Mouse (Mus musculus) large intestine, adult 2 months (tissue): ENCODE measurements around the gene Aars2. TPM values are rescaled to one million over a fixed set of nuclear protein-coding genes. Genes with fewer than 3 reads are reported as not detected.

Experiments used
- DNase-seq: peaks from one replicate; pipeline ENCODE4 v3.0.0-alpha.2; 2012; ENCODE audit warnings: low read depth, low spot score
- WGBS: fragments of 180-500 bp; shearing (Covaris S2); methylation state at CpG from one replicate; pipeline ENCODE4 v1.1.7; 2018; 5-methylcytosine and 5-hydroxymethylcytosine counted together
- polyA plus RNA-seq: library from polyadenylated mRNA; depleted of rRNA; stranded (reverse); fragments of >200 nt; gene quantifications from 2 replicates; pipeline ENCODE4 v1.2.3, GENCODE M21; 2012

The Aars2 gene
- polyA plus RNA-seq, 1 experiment, result 9.8 TPM

DNA sequence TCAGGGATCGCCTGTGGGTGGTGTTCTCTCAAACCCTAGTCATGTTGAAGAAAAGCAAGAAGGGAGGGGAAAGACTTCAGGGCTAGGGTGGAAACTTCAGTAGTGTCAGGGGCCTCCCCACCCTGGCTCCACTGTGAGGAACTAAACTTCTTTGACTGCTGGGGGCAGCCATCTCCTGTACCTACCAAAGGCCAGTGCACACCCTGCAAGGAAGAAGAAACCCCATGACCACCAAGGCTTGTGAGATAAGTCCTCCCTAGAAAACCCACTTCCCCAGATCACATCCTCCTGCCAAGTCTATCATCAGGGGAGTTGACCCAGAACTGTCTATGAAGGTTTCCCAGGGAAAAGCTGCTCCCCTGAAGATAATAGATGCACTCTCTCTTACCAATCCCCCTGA lies 47.8 kb downstream of the Aars2 start:
- DNase-seq, result no peak
- WGBS, result 33% methylated on average over 1 of the region's 1 CpGs

- WGBS, result under 1% methylated on average over 45 of the region's 45 CpGs
- DNase-seq, result no peak
These were observed 48.9 kb downstream of the Aars2 start, which contains the start of gene Nfkbie for GRCm38 (mm10) chr17:45555452-45556106. Gene Nfkbie (plus strand): TSS chr17:45555703.

DNA sequence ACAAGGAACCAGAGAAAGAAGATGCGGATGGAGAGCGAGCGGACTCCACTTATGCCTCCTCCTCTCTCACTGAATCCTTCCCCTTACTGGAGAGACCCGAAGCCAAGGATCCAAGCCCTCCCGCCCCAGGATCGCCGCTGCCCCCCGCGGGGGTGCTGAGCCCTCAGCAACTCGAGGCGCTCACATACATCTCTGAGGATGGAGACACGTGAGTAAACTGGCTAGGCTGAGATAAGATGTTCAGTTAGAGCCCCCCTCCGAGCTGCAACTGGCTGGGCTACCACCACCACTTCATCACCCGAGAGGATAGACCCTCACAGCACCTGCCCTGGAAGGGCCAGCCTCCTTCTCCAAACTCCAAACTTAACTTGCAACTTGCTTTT lies 49.5 kb downstream of the Aars2 start:
- DNase-seq, result no peak
- WGBS, result 3% methylated on average over 14 of the region's 14 CpGs

- WGBS, result 73% methylated on average over 3 of the region's 3 CpGs
- DNase-seq, result no peak
These were observed 50.0 kb downstream of the Aars2 start for GRCm38 (mm10) chr17:45556514-45557245.

GRCm38 (mm10) chr17:45557246-45557824 lies 50.7 kb downstream of the Aars2 start:
- DNase-seq, result no peak

GRCm38 (mm10) chr17:45557998-45558862 lies 51.6 kb downstream of the Aars2 start:
- 65% methylated on average over 16 of the region's 16 CpGs for WGBS

More at GRCm38 (mm10) chr17:45557246-45557824, 50.7 kb downstream of the Aars2 start:
- 74% methylated on average over 7 of the region's 7 CpGs for WGBS

DNA sequence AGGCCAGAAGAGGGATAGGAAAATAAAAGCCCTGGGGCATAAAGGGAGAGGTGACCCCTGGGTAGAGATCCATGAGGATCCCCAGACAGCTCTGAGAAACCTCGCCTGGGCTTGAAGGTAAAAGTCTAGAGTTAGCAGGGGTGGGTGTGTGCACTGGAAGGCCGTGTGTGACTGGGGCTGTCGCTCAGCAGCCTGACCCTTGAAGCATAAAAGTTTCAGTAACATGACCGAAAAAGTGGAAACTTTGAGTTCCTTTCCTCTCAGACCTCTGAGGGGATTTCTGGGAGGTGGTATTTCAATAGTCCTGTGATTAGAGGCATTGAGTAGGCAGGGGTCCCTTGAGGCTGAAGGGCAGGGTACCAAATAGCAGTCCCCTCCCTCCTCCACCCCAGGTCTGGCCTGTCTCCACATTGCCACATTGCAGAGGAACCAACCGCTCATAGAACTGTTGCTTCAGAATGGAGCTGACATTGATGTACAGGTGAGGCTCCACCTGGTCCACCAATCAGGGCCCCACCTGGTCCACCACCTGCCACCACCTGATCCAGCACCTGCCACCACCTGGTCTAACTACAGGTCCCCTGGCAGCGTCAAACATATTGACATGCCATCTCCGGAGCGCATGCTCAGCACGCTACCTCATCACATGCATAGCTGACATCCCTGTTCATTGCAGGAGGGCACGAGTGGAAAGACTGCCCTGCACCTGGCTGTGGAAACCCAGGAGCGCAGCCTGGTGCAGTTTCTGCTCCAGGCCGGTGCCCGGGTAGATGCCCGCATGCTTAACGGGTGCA lies 53.3 kb downstream of the Aars2 start:
- no peak for DNase-seq

More at GRCm38 (mm10) chr17:45557998-45558862, 51.6 kb downstream of the Aars2 start:
- no peak for DNase-seq

DNA sequence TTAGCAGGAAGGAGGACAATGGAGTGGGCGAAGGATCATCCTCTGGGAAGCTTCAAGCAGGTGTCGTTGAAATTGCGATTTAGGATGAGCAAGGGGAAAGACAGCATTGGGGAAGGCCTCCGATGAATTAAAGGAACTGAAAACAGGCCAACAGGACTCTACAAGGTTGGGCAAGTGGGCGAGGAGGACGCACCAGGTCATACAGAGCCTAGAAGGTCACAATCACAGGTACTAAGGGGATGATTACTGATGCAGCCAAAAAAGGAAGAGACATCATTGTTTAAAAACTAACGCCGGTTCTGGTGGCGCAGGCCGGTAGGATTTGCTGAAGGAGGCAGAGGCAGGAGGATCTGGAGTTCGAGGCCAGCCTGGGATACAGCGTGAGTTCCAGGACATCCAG lies 56.6 kb downstream of the Aars2 start:
- 73% methylated on average over 12 of the region's 12 CpGs for WGBS
- no peak for DNase-seq

More for the DNA sequence above, 53.3 kb downstream of the Aars2 start:
- WGBS, result 85% methylated on average over 15 of the region's 15 CpGs

DNA sequence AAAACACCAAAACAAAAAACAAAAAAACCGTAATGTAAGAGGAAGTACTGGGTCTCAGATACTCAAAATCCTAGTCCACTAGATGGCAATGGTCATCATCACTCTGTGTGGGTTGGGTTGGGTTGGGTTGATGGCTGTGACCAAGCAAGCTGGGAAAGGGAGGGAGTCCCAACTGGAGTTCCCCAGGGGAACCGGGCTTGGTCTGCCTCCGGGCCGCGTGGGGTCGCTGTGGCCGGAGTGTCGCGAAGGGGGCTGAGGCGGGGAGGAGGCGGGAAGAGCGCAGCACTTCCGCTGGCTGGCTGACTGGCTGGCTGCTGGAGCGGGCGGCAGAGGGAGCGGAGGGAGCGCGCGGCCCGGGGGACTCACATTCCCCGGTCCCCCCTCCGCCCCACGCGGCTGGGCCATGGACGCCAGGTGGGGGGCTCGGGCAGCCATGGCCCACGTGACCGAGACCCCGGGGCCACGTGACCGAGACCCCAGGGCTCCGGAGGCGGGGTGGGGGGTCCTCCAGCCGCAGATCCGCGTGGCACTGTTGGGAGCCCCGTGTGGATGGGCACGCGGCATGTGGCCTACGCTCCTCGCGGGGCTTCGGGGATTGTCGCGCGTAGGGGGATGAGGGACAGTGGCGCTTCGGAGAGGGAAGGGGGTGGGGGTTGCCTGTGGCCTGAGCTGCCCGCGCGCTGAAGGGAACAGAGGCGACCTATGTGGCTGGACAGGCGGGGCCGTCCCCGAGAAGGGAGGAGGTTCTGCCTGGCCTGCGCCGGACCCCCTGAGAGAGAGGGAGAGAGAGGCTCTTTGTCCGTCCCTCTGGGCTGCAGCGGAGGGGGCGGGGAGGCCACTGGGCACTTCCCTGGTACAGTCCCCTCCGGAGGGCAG lies 57.3 kb downstream of the Aars2 start, which contains the start of gene Slc35b2:
Gene Slc35b2 (plus strand): TSS at position 220 of the 876 bp plus-strand sequence.
- 1% methylated on average over 48 of the region's 61 CpGs for WGBS
- no peak for DNase-seq

- no peak for DNase-seq
- WGBS, result 7% methylated on average over 18 of the region's 18 CpGs
These were observed 58.0 kb downstream of the Aars2 start for GRCm38 (mm10) chr17:45564531-45565084.

- no peak for DNase-seq
These were observed 58.5 kb downstream of the Aars2 start for GRCm38 (mm10) chr17:45565103-45565502.

DNA sequence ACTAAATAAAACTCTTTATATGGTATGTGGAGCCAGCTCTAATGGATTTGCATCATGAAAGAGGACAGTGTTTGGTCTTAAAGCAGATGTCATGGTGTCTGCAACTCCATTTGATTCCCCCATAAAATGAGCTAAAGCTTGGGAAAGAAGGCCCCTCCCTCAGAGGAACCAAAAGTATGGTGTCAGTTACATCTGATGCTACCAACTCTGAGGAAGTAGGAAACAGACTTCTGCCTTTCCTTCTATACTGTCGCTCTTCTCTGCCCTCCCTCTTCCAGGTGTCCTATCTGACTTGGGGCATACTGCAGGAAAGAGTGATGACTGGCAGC lies 59.4 kb downstream of the Aars2 start:
- WGBS, result 61% methylated on average over 1 of the region's 1 CpGs
- DNase-seq, result no peak

More at GRCm38 (mm10) chr17:45565103-45565502, 58.5 kb downstream of the Aars2 start:
- 76% methylated on average over 11 of the region's 11 CpGs for WGBS

DNA sequence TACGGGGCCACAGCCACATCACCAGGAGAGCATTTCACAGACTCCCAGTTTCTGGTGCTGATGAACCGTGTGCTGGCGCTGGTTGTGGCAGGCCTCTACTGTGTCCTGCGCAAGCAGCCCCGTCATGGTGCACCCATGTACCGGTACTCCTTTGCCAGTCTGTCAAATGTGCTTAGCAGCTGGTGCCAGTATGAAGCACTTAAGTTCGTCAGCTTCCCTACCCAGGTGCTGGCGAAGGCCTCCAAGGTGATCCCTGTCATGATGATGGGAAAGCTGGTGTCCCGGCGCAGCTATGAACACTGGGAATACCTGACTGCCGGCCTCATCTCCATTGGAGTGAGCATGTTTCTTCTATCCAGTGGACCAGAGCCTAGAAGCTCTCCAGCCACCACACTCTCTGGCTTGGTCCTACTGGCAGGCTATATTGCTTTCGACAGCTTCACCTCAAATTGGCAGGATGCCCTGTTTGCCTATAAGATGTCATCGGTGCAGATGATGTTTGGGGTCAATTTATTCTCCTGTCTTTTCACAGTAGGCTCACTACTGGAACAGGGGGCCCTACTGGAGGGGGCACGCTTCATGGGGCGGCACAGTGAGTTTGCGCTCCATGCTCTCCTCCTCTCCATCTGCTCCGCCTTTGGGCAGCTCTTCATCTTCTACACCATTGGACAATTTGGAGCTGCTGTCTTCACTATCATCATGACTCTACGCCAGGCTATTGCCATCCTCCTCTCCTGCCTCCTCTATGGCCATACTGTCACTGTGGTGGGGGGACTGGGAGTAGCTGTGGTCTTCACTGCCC lies 59.9 kb downstream of the Aars2 start:
- 61% methylated on average over 18 of the region's 18 CpGs for WGBS
- no peak for DNase-seq

GRCm38 (mm10) chr17:45567162-45567601 lies 60.5 kb downstream of the Aars2 start:
- 46% methylated on average over 4 of the region's 4 CpGs for WGBS
- no peak for DNase-seq

DNA sequence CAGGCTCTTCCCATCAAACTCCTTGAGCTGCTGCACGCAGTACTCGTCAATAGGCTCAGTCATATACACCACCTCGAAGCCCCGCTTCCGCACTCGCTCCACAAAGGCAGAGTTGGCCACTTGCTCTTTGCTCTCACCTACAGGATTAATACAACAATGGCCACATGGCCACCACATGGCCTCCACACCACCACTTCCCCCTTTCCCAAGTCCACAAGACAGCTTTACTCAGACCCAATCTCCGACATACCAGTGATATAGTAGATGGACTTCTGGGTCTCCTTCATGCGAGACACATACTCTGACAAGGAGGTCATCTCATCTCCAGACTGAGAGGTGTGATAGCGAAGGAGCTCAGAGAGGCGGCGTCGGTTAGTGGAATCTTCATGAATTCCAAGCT lies 62.3 kb downstream of the Aars2 start:
- 86% methylated on average over 12 of the region's 12 CpGs for WGBS
- no peak for DNase-seq

DNA sequence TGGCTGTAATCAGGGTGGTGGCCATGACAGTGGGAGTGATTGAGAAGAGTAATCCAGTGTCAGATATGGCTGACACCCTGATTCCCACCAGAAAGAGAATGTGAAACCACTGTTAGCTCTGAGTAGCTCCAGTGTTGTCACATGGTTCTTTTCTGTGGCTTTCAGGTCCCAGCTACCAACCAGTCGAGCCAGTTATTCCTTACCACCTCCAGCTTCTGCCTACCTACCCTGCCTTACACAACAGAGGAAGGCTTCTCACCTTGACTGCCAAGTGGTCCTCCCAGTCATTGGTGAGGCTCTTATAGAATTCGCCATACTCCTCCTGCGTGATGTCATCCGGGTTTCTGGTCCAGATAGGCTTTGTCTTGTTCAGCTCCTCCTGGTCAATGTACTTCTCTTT lies 63.4 kb downstream of the Aars2 start:
- WGBS, result 62% methylated on average over 4 of the region's 4 CpGs

More for the DNA sequence above, 63.4 kb downstream of the Aars2 start:
- no peak for DNase-seq
